Mouse (Mus musculus): ENCODE results near the gene Gm8947.
"Not testable (repeated sequence)": the region's sequence is repeated elsewhere in the genome, so short reads cannot be mapped to it uniquely, and the experiment has no call there.

The Gm8947 gene

DNA sequence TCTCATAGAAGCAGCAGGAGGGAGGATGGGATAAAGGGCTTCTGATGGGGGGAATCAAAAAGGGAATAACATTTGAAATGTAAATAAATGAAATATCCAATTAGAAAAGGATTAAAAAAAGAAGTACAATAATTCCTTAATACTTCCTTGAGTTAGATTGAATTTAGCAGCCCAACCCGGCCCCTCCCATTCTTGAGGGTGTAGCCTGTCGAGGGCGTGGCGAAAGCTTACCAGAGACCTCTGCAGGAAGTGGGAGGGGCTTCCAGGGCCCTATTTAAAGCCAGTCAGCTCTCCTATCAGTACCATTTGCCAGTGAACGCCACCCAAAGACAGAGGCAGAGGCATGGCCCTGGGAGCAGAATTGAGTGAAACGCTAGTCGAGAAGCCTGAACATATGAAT lies at the start of gene Gm8947:
Gene Gm8947, plus strand, starts transcription at position 302 of the 400 bp plus-strand sequence.
- not testable (repeated sequence) for DNase-seq

DNA sequence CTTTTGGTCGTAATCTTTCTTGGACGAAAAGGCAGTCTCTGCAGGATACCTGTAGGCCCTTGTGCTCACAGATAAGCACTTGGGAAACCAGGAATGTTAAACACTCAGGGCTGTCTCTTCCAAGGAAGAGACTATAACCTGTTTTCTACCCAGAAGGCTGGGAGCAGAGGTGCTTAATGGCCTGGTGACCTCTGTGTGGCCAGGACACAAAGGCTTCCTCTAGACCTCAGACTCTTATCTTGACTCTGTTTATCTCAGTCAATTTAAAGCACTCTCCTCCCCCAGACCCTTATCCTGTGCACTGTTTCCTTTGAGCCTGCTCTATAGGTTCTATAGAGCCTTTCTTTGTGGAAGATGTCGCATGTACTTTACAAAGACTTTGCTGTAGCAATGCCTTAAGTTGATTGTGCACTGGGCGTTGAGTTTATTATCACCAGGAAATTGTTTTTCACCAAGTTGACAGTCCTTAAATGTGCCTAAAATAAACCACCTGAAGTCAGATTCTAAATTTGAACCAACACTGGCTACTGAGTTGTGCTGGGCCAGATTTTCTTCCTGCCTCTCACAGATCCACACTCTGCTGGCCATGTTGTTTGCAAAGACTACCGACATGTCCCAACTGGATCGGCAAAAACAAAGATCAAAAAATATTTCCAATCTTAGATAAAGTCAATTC lies 47.6 kb upstream of the Gm8947 start:
- DNase-seq: no peak

DNA sequence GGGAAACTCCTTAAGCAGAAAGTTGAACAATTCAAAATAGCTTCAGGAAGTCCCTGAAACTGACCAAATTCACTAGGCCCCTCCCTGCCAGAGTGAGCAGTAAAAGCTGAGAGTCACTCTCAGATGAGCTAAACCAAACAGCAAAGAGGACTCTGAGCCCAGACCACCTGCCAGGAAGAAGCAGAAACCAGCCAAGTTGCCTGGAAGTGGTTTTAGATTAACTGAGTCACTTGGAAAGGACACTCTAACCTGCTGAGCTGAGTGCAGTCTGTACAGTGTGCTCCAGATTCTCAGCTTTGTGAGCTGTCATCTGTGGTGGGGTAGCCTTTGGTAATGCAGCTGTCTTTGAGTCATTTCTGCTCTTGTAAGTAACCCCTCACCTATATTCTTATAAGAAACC lies 44.4 kb upstream of the Gm8947 start:
- DNase-seq: no peak

DNA sequence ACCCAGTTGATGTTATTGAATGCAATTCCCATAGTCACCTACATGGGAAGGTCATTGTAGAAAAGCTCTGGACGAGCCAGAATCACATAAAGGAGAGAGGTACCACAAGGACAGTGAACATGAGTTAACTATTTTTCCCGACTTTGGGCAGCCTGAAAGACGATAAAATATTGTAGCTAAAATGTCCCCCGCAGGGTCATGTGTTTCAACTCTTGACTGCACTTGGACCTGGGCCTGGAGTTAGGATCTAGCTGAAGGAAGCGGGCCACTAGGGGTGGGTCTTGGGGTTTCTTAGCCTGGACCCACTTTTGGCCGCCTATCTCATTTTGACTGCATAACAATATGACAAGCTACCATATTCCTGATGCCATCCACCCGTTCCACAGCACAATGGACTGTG lies 42.0 kb upstream of the Gm8947 start:
- no peak for DNase-seq

DNA sequence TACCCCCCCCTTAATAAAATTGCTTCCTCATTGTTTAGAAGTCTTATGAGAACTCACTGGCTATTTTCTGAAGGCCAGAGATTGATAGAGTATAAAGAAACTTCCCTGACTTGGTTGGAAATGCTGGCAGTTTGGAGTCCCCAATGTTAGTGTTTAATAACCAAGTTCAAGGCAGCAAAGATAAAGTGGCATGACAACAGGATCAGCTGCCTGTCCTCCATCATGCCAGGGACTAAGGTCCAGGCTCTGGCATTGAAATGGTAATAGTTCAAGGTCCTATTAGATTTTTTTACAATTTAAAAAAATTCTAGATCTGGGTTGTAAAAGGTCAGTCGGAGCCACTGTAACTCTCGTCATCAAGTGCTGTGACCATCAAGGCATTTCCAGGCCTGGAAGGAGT lies 41.1 kb upstream of the Gm8947 start:
- DNase-seq: no peak

DNA sequence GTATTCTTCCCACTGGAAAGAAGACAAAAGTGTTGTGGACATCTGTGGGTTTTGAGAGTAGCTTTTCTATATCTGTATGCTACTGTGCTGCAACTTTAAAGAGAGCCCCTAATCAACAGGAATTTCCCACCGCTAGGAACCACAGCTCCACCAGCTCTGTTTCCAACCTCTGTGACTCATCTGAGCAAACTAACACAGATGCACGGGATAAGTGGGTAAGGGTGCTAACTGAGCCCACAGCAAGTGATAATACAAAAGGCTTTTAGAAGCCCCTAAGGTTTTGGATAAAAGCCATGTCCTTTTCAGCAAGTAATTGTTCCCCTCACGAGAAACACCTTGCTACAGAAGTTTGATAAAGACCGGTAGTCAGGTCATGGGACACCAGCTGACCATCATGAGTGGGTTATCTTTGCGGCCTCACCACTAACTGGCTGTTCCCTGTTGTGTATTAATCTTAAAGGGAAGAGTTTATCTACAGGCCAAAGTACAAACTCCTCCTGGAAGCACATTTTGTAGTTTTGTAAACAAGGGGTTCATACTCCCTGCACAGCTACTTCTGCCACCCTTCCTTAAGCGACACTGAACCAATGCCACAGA lies 39.0 kb upstream of the Gm8947 start:
- DNase-seq: no peak

DNA sequence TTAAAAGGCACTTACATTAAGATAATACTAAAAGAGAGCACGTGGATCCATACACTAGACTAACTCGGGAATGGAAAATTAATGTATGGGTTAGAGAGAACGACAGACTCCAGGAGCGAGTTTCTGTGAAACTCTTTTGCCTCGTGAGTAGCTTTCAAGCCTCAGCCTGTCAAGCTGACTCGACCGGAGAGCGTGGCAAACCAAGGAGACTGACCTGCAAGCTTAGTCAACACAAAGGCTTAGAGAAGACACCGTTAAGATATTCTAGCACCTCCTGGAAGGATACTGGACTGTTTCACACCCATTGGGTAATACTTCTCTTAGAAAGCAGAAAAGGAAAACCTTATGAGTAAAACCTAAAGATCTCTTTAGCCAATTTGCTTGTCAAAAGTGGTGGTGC lies 38.0 kb upstream of the Gm8947 start:
- not testable (repeated sequence) for DNase-seq

DNA sequence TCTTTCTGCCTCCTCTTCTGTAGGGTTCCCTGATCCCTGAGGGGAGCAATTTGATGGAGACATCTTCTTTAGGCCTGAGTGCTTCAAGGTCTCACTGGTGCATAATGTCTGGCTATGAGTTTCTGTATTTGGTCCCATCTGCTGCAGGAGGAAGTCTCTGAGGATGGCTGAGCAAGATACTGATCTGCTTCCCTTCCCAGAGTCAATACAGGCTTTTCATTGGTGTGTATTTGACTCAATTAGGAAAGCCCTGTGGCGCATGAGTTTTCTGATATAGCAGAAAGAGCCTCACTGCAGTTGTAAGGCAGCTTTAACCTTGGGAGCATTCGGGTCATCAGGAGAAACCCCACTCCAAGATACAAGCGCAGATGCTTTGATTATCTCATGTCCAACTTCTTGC lies 36.0 kb upstream of the Gm8947 start:
- no peak for DNase-seq

DNA sequence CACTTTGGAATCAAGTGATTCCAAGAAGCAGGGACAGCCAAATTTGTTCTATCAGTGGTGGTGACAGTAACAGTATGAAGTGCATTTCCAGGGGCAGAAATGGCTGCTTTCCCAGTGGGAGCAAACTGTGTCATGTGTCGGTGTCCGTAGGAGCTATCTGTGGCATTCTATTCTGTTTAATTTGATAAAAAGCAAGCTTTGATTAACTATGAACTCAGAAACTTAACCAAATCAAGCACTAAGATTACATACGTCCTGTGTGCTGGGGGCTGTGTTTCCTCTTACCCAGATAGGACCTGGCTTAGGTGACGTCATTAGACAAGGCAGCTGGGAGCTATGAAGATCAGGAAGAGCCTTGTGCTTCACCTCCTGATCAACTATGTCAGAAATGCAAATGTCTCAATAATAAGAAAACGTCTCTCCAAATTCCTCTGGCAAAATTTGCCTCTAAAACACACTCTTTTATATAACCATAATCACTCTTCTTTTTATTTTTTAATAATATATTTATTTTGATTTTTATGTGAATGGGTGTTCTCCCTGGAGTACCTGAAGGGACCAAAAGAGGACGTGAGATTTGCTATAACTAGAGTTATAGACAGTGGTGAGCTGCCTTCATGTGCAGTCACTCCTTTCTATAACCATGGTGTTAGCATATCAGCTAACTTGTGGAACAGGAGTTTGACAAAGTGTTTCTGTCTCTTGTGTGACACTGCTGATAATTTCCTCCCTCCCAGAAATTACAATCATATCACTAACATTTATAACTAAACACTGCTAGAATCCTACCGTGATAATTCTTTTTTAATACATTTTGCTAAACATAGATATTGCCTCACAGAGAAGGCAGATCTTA lies 35.2 kb upstream of the Gm8947 start:
- DNase-seq: no peak

DNA sequence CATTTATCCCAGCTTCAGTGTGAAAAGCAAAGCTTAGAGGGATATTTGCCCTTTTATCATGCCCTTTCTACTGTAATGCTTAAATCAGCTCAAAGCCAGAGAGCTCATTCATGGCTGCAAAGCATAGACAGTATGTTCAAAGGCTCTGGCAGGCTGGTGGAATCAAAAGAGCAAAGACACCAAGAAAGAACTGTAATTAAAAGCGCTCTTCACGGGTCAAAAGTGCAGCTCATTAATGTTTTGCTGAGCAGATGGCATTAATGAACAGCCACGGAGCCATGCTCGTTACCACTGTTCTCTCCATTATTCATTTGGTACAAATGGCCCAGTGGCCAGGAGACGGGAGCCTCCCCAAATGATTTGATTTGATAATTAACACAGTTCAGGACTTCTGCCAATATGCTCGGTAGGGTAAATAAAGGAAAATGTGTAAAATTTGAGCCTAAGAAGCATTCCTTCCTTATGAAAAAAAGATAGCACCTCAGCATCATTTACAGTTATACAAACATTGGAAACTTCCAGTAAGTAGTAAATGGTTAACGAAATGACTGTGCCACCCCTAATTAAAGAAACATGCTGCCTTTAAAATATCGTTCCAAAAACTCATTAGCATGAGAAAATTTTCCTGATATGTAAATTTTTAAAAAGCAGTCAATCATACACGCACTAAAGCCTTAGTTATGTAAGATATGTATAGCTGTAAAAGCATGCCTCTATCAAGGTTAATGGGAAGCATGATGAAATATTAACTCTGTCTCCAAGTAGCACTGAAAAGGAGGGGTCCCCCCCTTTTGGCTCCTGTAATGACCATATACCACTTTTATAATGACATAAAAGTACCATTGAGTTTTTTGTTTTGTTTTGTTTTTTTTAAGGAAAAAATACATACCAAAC lies 34.0 kb upstream of the Gm8947 start:
- peak; percentile 33 to 67 for DNase-seq

DNA sequence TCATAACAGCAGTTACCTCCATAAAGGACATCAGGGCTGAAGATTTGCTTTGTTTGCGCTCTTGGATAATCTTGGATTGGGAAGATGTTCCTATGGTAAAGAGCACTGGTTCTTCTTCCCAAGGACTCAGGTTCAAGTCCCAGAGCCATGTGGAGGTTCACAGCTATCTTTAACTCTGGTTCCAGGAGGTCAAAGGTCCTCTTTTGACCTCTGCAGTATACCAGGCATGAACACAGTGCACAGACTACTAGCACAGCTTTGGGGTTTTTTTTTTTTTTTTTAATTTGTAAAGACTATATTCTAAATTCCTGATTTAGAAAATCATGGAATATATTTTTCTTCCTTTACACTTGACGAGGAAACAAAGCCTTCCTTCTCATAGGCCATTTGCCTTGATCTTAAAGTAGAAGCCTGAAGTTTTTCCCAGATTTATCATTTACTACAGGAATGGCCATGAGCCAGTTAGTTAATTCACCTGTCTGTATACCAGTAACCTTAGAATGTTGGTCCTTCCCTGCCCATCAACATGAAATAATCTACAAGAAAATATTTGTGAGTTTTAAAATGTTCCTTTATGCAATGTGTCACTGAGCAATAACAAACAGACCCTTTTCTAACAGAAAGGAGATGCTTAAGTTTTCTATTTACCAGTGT lies 33.2 kb upstream of the Gm8947 start:
- no peak for DNase-seq

DNA sequence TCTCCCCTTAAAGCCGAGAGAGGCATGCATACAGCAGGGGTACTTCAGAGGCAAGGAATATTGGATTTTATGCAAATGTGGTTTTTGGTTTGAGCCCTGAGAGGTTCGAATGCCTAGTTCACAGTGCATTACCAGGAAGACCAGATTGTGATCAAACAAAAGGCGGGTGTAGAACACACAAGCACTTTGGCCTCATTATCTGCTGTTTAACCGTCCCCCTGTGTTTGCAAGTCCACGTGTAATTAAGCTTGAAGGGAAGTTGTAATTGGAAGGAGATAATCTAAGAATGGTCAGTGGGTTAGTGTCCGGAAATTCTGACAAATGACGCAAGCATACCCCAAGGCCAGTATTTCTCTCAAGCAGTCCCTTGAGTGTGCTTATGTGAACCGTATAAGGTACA lies 26.1 kb upstream of the Gm8947 start:
- no peak for DNase-seq

DNA sequence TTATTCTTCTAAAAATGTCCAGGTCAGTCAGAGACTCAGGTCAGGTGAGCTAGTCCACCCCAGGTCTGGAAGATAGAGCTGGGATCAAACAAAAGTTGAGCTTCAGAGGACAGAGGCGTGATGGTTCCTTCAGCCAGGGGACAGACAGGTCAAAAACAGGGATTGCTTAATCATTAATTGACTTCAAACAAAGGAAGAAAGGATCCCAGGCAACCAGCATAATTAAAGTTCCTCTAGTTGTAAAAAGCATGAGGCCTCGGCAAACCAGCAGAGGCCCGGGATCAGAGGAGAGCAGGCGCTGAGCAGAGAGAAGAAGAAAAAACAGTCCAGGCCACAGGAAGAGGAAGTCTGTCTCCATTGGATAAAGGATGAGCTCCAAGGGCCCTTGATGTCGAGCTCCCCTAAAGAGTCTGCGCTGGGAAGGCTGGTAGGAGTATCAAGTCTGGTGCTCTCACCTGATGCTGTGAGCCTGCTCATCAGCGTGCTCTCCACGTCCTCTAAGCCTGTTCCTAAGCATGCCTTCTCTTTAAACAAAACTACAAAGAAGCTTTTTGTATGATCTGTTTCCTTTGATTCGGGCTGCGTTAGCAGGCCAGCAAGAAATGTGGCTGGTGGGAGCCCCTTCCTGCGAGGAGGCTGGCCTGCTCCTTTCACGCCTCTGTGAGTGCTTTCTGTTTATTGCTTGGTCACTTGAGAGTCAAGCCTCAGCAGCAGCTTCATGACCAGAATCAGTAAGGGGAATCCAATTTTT lies 24.7 kb upstream of the Gm8947 start:
- peak; percentile 29 to 54 for DNase-seq

DNA sequence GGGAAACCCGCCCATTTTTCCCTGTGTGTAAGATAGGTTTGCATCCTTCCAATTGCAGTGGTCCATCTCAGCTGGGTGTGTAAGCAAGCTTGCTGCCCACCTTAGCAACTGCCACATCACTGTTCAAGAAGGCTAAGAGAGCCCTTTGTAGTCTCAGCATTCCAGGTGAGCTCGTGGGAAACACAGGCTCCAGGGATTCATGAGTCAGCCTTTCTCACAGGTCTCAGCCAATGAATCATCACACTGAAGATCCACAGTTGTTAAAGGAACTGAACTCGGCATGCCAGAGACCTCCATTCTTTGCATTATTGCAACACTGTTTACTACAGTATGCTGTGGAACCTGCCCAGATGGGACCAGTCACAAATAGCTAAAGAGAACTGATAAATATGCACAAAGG lies 23.5 kb upstream of the Gm8947 start:
- no peak for DNase-seq

DNA sequence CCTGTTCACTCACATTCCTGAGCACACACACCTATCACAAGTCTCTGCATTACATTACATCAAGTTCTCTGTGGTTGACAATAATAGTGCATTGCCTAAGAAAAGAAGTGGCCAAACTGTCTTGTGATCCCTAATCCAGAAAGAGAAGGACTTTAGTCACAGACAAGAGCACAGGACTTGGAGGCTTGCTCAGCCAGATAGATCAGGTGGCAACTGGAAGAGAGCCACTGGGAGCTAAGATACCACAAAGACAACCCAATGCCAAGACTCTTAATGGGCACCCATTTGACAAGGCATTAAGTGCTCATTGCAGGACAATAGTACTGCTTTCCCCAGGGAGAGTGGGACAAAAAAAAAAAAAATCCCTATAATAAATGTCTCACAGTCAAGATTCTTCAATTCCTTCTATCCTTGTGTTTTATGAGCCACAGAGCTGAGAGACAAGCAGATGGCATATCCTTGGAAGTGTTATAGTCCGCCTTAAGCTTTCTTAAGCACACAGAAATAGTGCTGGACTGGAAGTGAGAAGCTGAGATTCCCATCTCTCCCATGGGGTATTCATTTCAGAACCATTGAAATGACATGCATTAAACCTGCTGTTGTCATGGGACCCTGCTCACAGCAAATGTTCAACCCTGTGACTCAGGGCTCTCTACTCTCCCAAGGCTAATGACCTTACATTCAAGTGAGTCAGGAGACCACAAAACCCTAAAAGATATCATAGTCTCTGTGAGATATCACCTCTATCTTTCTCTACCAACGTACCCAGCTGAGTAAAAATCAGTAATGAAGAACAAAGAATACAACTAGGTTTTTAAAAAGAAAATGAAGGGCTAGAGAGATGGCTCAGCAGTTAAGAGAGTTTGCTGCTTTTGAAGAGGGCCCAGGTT lies 20.4 kb upstream of the Gm8947 start:
- no peak for DNase-seq

DNA sequence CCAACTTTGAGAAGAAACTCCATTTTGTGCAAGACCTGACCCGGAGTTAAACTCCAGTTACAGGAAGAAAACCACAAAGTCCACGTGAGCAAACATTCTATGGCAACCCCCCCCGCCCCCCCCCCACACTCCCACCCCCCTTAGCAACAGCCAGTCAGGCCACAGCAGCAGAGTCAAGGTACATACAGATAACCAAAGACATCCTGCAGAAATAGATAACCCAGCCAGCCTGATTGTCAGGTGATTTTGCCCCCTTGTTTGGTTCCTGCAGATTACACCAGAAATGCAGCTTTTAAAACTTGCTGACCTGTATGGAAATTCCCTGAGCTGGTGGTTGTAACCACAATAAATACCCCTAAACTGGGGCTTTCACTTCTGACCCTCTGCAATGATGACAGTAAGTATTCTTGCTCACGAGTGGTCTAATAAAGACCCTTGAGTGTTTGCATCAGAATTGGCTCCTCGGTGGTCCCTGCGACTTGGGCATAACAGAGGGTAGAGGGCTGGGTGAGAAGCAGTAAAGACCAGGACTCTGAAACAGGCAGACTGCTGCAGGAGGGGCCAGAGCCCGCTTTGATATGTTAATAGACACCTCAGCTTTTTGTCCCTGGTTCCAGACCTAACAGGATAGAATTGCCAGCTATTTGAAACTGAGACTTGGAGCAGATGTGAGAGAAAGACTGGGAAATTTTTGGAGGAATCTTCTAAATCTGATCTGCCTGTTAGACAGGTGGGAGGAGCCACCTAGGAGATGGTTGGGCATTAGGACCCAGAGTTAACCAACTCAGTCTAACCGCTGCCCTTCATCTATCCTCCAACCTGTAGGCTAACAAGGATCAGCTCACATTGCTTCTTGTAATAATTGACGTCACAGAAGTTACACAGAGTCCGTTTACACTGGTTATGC lies 14.9 kb upstream of the Gm8947 start:
- peak in 1 of 2 experiments; percentile 47 for DNase-seq

DNA sequence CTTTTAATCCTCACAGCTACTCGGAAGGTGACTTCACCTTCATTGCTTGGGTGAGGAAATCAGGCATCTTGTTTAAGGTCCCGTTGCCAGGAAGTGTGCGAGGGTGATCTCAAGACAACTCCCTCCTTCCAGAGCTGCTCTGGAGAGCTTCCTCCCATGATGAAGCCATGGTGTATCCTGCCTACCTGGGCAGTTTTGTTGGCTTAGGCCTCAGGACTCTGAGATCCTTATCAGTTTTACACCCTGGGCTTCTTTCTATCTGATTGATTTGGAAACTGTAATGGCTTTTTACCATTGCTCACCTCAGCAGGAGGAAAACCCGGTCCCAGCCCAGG lies 14.3 kb upstream of the Gm8947 start:
- no peak for DNase-seq

DNA sequence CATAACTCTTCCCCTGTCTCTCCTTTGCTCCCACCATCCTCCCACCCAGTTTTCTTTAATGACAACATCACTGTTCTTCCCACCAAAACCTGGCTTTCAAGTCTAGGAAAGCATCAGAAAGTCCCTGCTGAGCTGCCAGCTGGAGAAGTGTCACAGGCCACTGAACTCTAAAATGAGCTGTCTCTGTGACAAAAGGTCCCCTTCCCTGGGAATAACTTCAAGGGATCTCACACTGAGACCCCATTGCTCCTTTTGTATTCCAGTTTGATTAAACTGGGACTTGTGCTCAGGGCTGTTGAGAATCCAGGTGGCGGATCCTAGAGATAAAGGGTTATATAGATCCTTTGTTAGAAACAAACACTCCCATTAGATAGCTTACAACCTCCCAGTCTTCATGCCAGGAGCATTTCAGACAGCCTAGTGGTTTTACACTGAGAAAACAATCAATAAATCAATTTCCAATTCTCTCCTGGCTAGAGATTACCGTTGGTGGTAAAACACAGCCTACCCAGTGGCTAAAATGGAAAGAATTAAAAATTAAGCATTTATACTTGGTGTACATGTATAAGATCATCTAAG lies 13.6 kb upstream of the Gm8947 start:
- DNase-seq: no peak

DNA sequence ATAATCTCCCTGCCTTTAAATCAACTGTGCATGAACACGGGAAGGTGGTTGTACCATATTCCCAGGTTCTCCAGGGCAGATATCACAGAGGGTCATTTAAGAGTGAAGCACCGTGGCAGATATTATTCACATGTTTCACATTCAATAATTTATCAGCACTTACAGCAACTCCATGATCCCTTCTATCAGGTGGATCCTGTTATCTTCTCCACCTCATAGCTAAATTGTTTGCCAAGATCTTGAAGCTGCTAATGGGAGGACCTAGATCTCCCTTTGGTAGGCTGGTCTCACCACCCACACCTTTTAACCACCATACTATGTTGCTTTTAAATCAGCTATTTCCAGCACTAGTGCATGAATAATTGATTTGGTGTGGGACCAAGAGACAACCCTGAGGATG lies 12.0 kb upstream of the Gm8947 start:
- DNase-seq: no peak
